In the genomic region with DNA sequence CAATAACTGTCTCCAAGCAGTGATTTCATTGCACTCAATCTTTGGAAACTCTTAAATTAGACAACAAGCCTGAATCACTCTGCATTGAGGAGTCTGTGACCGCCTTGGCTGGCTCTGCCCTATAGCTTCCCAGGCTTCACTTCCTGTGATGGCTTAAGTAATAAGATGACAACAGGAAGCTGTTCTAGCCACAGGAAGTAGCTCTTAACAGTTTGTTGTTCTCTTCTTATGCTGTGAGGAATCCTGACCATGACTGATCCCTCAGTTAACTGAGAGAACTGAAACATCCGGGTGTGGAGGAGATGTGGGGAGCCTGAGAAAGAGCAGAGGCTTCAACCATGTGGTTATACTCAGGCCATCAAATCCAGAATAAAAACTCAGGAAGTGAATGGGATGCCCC, we compare ENCODE assay signal across 11 mouse cellular contexts.
DNase-seq lines count a peak whose midpoint lies in the region; ATAC-seq and TF ChIP-seq lines count a peak whose summit lies in the region.
"Had no signal": no experiment of that assay in that cellular context is flagged by ENCODE, and none has a peak within 500 bp of the region (broad histone marks: within the 10 kb centered on the region; RNA-seq: fewer than 3 reads in every experiment).

No protein-coding gene starts in this region.

- no peaks in the 10 kb centered on the region for H3K9me3 ChIP-seq in lung, postnatal 0 days (ENCODE audit: low read length)
- H3K9me3 ChIP-seq in intestine, embryonic 15.5 days = no peaks in the 10 kb centered on the region

- no peak for TF ChIP-seq POLR2A in spleen, adult 2 months (IDR thresholded peaks at IDR 0.05; ENCODE audit: low read depth, low read length)

- WGBS in spleen, adult 2 months = 11% methylated on average over 2 of the region's 2 CpGs
- WGBS in lung, postnatal 0 days = 47% methylated on average over 2 of the region's 2 CpGs
- WGBS in intestine, embryonic 15.5 days = 34% methylated on average over 2 of the region's 2 CpGs

- no peak overlapping the region for H3K4me2 ChIP-seq in lung, postnatal 0 days (replicated peaks; ENCODE audit: low read depth, low read length)
- H3K4me2 ChIP-seq in intestine, embryonic 15.5 days (replicated peaks) = no peak overlapping the region

- no peaks in the 10 kb centered on the region for H3K36me3 ChIP-seq in spleen, adult 2 months (ENCODE audit: control insufficient read depth, insufficient read depth, low read length)
- H3K36me3 ChIP-seq in lung, postnatal 0 days (ENCODE audit: insufficient read depth, low read length) = no peaks in the 10 kb centered on the region
- H3K36me3 ChIP-seq in intestine, embryonic 15.5 days = no peaks in the 10 kb centered on the region

- DNase-seq in adrenal gland, postnatal 14 days = peak; percentile 4
- no peak for DNase-seq in adrenal gland, postnatal 10 days
- DNase-seq in spleen, adult 2 months (ENCODE audit: low read depth in 1 of 2, low spot score in 2 of 2) = peak; percentile 3
- DNase-seq in spleen, adult 12 weeks (ENCODE audit: low spot score) = no peak
- DNase-seq in lung, postnatal 0 days (ENCODE audit: low spot score) = peak; percentile 34
- DNase-seq in thymus, postnatal 14 days = peak; percentile 7
- DNase-seq in adrenal gland, adult 8-10 months = no peak
- DNase-seq: cerebellum, postnatal 14 days; kidney, postnatal 14 days had no signal

- no peak overlapping the region for H3K4me3 ChIP-seq in spleen, adult 2 months (ENCODE audit: extremely low read depth, insufficient read depth, insufficient read length)
- no peak overlapping the region for H3K4me3 ChIP-seq in lung, postnatal 0 days (ENCODE audit: low read depth, low read length)
- no peak overlapping the region for H3K4me3 ChIP-seq in intestine, embryonic 15.5 days (replicated peaks)

- no peak for TF ChIP-seq EP300 in lung, postnatal 0 days (IDR thresholded peaks at IDR 0.05)

- TF ChIP-seq CTCF in spleen, adult 2 months (IDR thresholded peaks at IDR 0.05; ENCODE audit: extremely low read depth, insufficient read depth, insufficient read length, insufficient replicate concordance) = no peak
- TF ChIP-seq CTCF in lung, postnatal 0 days (IDR thresholded peaks at IDR 0.05) = no peak

- H3K27ac ChIP-seq in spleen, adult 2 months (ENCODE audit: insufficient read depth, low read length) = no peak overlapping the region
- H3K27ac ChIP-seq in lung, postnatal 0 days (ENCODE audit: low read length) = no peak overlapping the region
- no peak overlapping the region for H3K27ac ChIP-seq in intestine, embryonic 15.5 days

- no peak overlapping the region for H3K9ac ChIP-seq in lung, postnatal 0 days (replicated peaks; ENCODE audit: low read depth)
- no peak overlapping the region for H3K9ac ChIP-seq in intestine, embryonic 15.5 days

- H3K27me3 ChIP-seq in spleen, adult 2 months (ENCODE audit: control insufficient read depth, insufficient read depth, low read length) = no peaks in the 10 kb centered on the region
- no peaks in the 10 kb centered on the region for H3K27me3 ChIP-seq in lung, postnatal 0 days (replicated peaks; ENCODE audit: insufficient read depth, low read length)
- H3K27me3 ChIP-seq in intestine, embryonic 15.5 days (replicated peaks) = no peaks in the 10 kb centered on the region

- H3K4me1 ChIP-seq in spleen, adult 2 months (ENCODE audit: control insufficient read depth, insufficient read depth, insufficient read length) = peaks cover 5% of the 10 kb centered on the region; the same call in 1 of the 2 replicates
- no peaks in the 10 kb centered on the region for H3K4me1 ChIP-seq in lung, postnatal 0 days (ENCODE audit: insufficient read depth, low read depth, low read length)
- H3K4me1 ChIP-seq in intestine, embryonic 15.5 days (replicated peaks) = no peaks in the 10 kb centered on the region

- peak; percentile 53 for ATAC-seq in lung, postnatal 0 days
- no peak for ATAC-seq in intestine, embryonic 15.5 days
- ATAC-seq: hindbrain, embryonic 16.5 days had no signal

Comparison
In these comparisons a context has a peak if more than half of its experiments do, and no peak if none do; other contexts are left out.
1. DNase-seq: peak in adrenal gland, postnatal 14 days (single experiment), spleen, adult 2 months (2 of 2), lung, postnatal 0 days (single experiment) and thymus, postnatal 14 days (single experiment); none in adrenal gland, postnatal 10 days (single experiment), spleen, adult 12 weeks (single experiment) and adrenal gland, adult 8-10 months (single experiment).